Mouse (Mus musculus): Measurements from ENCODE around the gene Ptger4. TPM values are rescaled to one million over a fixed set of nuclear protein-coding genes. Genes with fewer than 3 reads are reported as not detected.

The Ptger4 gene
- 2.3 TPM for polyA plus RNA-seq (2014; fragmentation: Illumina TruSeq; extraction: RNeasy Lipid Tissue Mini Kit (QIAGEN cat#74804); ENCODE audit: insufficient read depth, low read depth, low replicate concordance)

DNA sequence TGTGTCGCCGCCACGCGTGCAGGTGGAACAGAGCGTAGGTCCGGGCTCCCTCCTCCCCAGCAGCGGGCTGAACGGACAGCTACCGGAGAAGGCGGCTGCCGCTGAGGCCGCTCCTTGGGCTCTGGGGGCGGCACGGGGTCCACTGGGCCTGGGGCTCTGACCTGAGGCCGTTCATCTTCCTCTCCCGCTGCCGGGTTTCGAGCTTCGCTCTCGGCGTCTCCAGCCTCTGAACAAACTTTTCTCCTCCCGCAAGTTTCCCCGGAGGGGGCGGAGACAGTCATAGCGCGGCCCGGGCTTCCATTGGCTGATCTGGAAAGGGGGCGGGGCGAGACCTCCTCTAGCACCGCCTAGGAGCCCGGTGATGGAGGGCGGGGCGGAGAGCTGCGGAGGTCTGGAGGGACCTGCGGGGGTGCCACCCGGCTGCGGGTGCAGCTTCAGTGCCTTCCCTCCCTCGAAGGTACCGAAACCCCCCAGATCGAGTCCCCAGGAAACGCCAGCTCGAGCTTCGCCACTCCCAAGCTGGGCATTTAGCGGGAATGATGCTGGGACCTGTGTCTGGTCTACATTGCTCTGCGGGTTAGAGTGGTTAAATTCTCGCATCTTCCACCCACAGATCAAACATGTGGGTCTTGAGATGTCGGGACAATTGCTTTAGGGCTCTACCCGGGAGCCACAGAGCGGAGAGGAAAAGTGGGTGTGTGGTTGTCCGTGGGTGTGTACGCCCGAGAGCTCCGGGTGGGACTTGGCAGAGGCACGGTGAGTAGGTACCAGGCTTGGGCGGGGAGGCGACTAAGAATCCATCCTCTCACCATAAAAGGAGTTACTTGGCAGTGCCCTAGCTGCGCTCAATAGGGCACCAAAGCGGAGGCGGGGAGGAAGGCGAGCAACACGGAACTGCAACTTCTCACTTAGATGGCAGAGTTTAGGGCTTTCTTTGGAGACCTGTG, at the start of gene Ptger4:
Ptger4 (minus strand) TSS at position 229 of the 947 bp plus-strand sequence.

DNA sequence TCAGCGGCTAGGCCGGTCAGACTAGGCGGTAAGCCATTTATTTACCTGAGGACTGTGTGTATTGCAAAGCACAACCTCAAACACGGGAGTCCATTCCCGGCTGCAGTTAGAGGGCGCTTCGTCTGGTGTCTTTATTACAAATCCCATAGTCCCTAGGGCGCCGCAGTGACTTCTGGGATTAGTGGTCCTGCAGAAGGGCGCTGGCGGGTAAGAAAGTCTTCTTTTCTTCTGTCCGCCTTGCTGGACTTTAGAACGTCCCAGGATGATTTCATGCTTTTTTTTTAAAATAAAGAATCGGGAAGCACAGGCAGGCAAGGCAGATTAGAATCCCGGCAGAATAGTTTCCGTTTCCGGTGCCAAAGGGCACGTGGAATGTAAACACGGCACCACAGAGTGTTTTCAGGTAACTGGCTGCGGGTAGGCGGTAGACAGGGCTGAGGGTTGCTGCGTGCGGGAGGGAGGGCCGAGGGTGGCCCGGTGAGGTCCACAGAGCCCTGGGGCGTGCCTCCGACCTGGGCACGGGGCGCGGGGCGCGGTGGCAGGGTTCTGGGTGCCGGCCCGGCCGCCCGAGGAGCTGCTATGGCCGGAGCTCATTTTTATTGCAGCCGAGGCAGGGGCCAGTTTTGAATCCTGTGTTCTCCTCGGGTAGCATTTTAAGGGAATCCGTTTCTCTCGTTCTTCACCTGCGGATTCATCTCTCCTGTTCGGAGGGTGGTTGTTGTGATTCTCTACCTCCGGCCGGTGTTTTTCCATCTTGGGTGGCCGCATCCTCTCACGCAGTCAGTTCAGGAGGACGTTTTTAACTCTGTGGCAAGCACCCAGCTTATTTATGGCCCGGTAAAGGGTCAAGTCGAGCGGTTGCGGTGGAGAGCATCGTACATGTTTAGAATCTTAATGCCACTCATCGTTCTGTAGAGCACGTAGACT, 58.4 kb downstream of the Ptger4 start, which contains the start of gene Ttc33:
Ttc33 (plus strand) TSS at position 160 of the 927 bp plus-strand sequence.

Other genes starting within 250 kb of the Ptger4 start
- 34.4 TPM for gene C7, start 180.4 kb downstream of the Ptger4 start, polyA plus RNA-seq (2014; fragmentation: Illumina TruSeq; extraction: RNeasy Lipid Tissue Mini Kit (QIAGEN cat#74804); ENCODE audit: insufficient read depth, low read depth, low replicate concordance)
- 2.2 TPM for gene Card6, start 135.6 kb downstream of the Ptger4 start, polyA plus RNA-seq (2014; fragmentation: Illumina TruSeq; extraction: RNeasy Lipid Tissue Mini Kit (QIAGEN cat#74804); ENCODE audit: insufficient read depth, low read depth, low replicate concordance)
- 1,163 TPM for gene Rpl37, start 127.5 kb downstream of the Ptger4 start, polyA plus RNA-seq (2014; fragmentation: Illumina TruSeq; extraction: RNeasy Lipid Tissue Mini Kit (QIAGEN cat#74804); ENCODE audit: insufficient read depth, low read depth, low replicate concordance)
- gene Prkaa1, start 100.3 kb downstream of the Ptger4 start, polyA plus RNA-seq (2014; fragmentation: Illumina TruSeq; extraction: RNeasy Lipid Tissue Mini Kit (QIAGEN cat#74804); ENCODE audit: insufficient read depth, low read depth, low replicate concordance): 11.5 TPM
- gene Ttc33, start 58.7 kb downstream of the Ptger4 start, polyA plus RNA-seq (2014; fragmentation: Illumina TruSeq; extraction: RNeasy Lipid Tissue Mini Kit (QIAGEN cat#74804); ENCODE audit: insufficient read depth, low read depth, low replicate concordance): 22.6 TPM

All from lung, adult 10 weeks (tissue).